Mouse (Mus musculus) midbrain, embryonic 16.5 days (tissue): ENCODE data around the gene Bid. TPM values are rescaled to one million over a fixed set of nuclear protein-coding genes. Genes with fewer than 3 reads are reported as not detected.
"Not testable (repeated sequence)": the region's sequence is repeated elsewhere in the genome, so short reads cannot be mapped to it uniquely, and the experiment has no call there.

Experiments
- ATAC-seq: fragments of 200-750 bp; cut with Nextera tagmentation; 2 replicates; pipeline ENCODE4 v1.8.0; 2017; ENCODE audit warnings: moderate TSS enrichment
- H3K27ac ChIP-seq: fragments of 300-500 bp; sonication (generic); 2 replicates; pipeline ENCODE4 v1.5.1; 2014; ENCODE audit warnings: mild to moderate bottlenecking, low read length, mixed read lengths
- H3K27me3 ChIP-seq: fragments of 300-500 bp; sonication (generic); 2 replicates; pipeline ENCODE4 v1.6.1; 2014; ENCODE audit warnings: low read depth, low read length, mixed read lengths; ENCODE audit not compliant: control insufficient read depth, insufficient read depth
- H3K36me3 ChIP-seq: fragments of 300-500 bp; sonication (generic); 2 replicates; pipeline ENCODE4 v1.6.1; 2014; ENCODE audit warnings: mild to moderate bottlenecking, low read length, moderate library complexity, mixed read lengths; ENCODE audit not compliant: control insufficient read depth, insufficient read depth
- H3K4me1 ChIP-seq: fragments of 300-500 bp; sonication (generic); 2 replicates; pipeline ENCODE4 v1.6.1; 2014; ENCODE audit warnings: mild to moderate bottlenecking, low read length, mixed read lengths; ENCODE audit not compliant: control insufficient read depth, insufficient read depth
- H3K4me2 ChIP-seq: fragments of 300-500 bp; sonication (generic); 2 replicates; pipeline ENCODE4 v1.6.1; 2014; ENCODE audit warnings: mild to moderate bottlenecking, low read length, mixed read lengths
- H3K4me3 ChIP-seq: fragments of 300-500 bp; sonication (generic); 2 replicates; pipeline ENCODE4 v1.5.1; 2014; ENCODE audit warnings: low read depth, mild to moderate bottlenecking, low read length, moderate library complexity, mixed read lengths
- H3K9ac ChIP-seq: fragments of 300-500 bp; sonication (generic); 2 replicates; pipeline ENCODE4 v1.6.1; 2014; ENCODE audit warnings: low read depth, low read length, mixed read lengths
- H3K9me3 ChIP-seq: fragments of 300-500 bp; sonication (generic); replicated peaks from 2 replicates; pipeline ENCODE4 v1.6.1; 2014; ENCODE audit warnings: mild to moderate bottlenecking, low read length, mixed read lengths; ENCODE audit not compliant: control insufficient read depth, poor library complexity, severe bottlenecking
- WGBS: fragments of 180-500 bp; shearing (Covaris S2); extraction: QIAGEN DNeasy Blood & Tissue Kit; methylation state at CpG from one replicate; pipeline ENCODE4 v1.1.7; 2014; 5-methylcytosine and 5-hydroxymethylcytosine counted together
- polyA plus RNA-seq: library from polyadenylated mRNA; unstranded; fragments of >200 nt; fragmentation: Nextera tagmentation; extraction: Ambion mirVana; gene quantifications from 2 replicates; pipeline ENCODE4 v1.2.1, GENCODE M21; 2015

Bid gene
- polyA plus RNA-seq, 1 experiment from 2014 or later: 51.5 TPM

- H3K4me1 ChIP-seq: no peaks in the 10 kb centered on the region
- H3K9ac ChIP-seq: no peak overlapping the region
- no peak for ATAC-seq
- peaks cover 5% of the 10 kb centered on the region; the same call in 1 of the 2 replicates for H3K36me3 ChIP-seq
- H3K4me2 ChIP-seq: no peak overlapping the region
- no peak overlapping the region for H3K27ac ChIP-seq
- no peaks in the 10 kb centered on the region for H3K9me3 ChIP-seq
- WGBS: 71% methylated on average over 1 of the region's 1 CpGs
- H3K27me3 ChIP-seq: no peaks in the 10 kb centered on the region
- H3K4me3 ChIP-seq: no peak overlapping the region
Measured at GRCm38 (mm10) chr6:120868824-120869223, 47.8 kb downstream of the Bid start.

GRCm38 (mm10) chr6:120866051-120866814 is 50.4 kb downstream of the Bid start:
- 90% methylated on average over 9 of the region's 9 CpGs for WGBS
- no peak overlapping the region for H3K27ac ChIP-seq
- H3K27me3 ChIP-seq: no peaks in the 10 kb centered on the region
- peaks cover 2% of the 10 kb centered on the region; the same call in 1 of the 2 replicates for H3K36me3 ChIP-seq
- H3K4me1 ChIP-seq: no peaks in the 10 kb centered on the region
- H3K9me3 ChIP-seq: no peaks in the 10 kb centered on the region
- H3K4me2 ChIP-seq: no peak overlapping the region
- no peak for ATAC-seq
- H3K9ac ChIP-seq: no peak overlapping the region
- H3K4me3 ChIP-seq: no peak overlapping the region

- WGBS: 95% methylated on average over 3 of the region's 3 CpGs
- H3K27ac ChIP-seq: no peak overlapping the region
- no peak overlapping the region for H3K4me2 ChIP-seq
- H3K27me3 ChIP-seq: no peaks in the 10 kb centered on the region
- no peak overlapping the region for H3K9ac ChIP-seq
- no peak overlapping the region for H3K4me3 ChIP-seq
- ATAC-seq: no peak
- no peaks in the 10 kb centered on the region for H3K4me1 ChIP-seq
- H3K9me3 ChIP-seq: no peaks in the 10 kb centered on the region
- peaks cover 2% of the 10 kb centered on the region; the same call in 1 of the 2 replicates for H3K36me3 ChIP-seq
Measured at GRCm38 (mm10) chr6:120860079-120860478, 56.6 kb downstream of the Bid start.

GRCm38 (mm10) chr6:120858217-120858711 is 58.4 kb downstream of the Bid start:
- peak; percentile 54; the same call in 1 of the 2 replicates for ATAC-seq
- no peak overlapping the region for H3K9ac ChIP-seq
- H3K27ac ChIP-seq: no peak overlapping the region
- H3K4me1 ChIP-seq: no peaks in the 10 kb centered on the region
- no peak overlapping the region for H3K4me3 ChIP-seq
- peaks cover 6% of the 10 kb centered on the region for H3K36me3 ChIP-seq
- H3K9me3 ChIP-seq: no peaks in the 10 kb centered on the region
- no peaks in the 10 kb centered on the region for H3K27me3 ChIP-seq
- H3K4me2 ChIP-seq: no peak overlapping the region
- WGBS: 26% methylated on average over 8 of the region's 8 CpGs

GRCm38 (mm10) chr6:120854413-120854812 is 62.2 kb downstream of the Bid start:
- Histone ChIP-seq H3K36me3 (peaks cover 6% of the 10 kb centered on the region), H3K9me3 (no peaks in the 10 kb centered on the region), H3K9ac (no peak overlapping the region), H3K4me3 (no peak overlapping the region), H3K27me3 (no peaks in the 10 kb centered on the region), H3K4me2 (no peak overlapping the region), H3K27ac (no peak overlapping the region), H3K4me1 (no peaks in the 10 kb centered on the region)
- ATAC-seq: no peak
- WGBS: 88% methylated on average over 10 of the region's 10 CpGs

GRCm38 (mm10) chr6:120850720-120851119 is 65.9 kb downstream of the Bid start:
- not testable (repeated sequence) for H3K27ac ChIP-seq, ATAC-seq, H3K4me1 ChIP-seq, H3K9me3 ChIP-seq, H3K36me3 ChIP-seq, H3K9ac ChIP-seq, H3K4me3 ChIP-seq, H3K27me3 ChIP-seq, H3K4me2 ChIP-seq

Other genes with a start within 250 kb of the Bid start
- gene Slc25a18, start 143.3 kb downstream of the Bid start, polyA plus RNA-seq: 9.6 and 19.9 TPM in 2 replicates
- 283 and 296 TPM in 2 replicates for gene Atp6v1e1, start 94.1 kb downstream of the Bid start, polyA plus RNA-seq
- gene Bcl2l13, start 80.6 kb downstream of the Bid start, polyA plus RNA-seq: 23.4 and 26.7 TPM in 2 replicates
- 37.0 and 43.2 TPM in 2 replicates for gene Mical3, start 214.1 kb upstream of the Bid start, polyA plus RNA-seq